Mouse (Mus musculus): ENCODE measurements around the gene Qpctl.

GRCm38 (mm10) chr7:19129396-19129795, 19.7 kb downstream of the Qpctl start:
- no peak for TF ChIP-seq SRF (IDR thresholded peaks at IDR 0.05; ENCODE audit: control insufficient read depth, insufficient read length, low read depth)
- no peak for TF ChIP-seq MYOD1 (IDR thresholded peaks at IDR 0.05; ENCODE audit: control insufficient read depth in 1 of 3, insufficient read length in 2 of 3, low read depth in 2 of 3)
- TF ChIP-seq POLR2A (IDR thresholded peaks at IDR 0.05; ENCODE audit: insufficient read length, low read depth), result no peak
- TF ChIP-seq POLR2AphosphoS2 (IDR thresholded peaks at IDR 0.05; ENCODE audit: insufficient read length, low read depth), result no peak
